Mouse (Mus musculus) embryonic facial prominence, embryonic 15.5 days (tissue): ENCODE measurements around the gene 4930595D18Rik. TPM values are rescaled to one million over a fixed set of nuclear protein-coding genes. Genes with fewer than 3 reads are reported as not detected.

Source experiments
- polyA plus RNA-seq: library from polyadenylated mRNA; unstranded; fragments of >200 nt; fragmentation: Nextera tagmentation; extraction: Ambion mirVana; gene quantifications from 2 replicates; pipeline ENCODE4 v1.2.1, GENCODE M21; 2015

The 4930595D18Rik gene
- polyA plus RNA-seq, 1 experiment from 2014 or later, result not detected

Other genes with a start within 250 kb of the 4930595D18Rik start
- 16.6 and 17.6 TPM in 2 replicates for gene Ankrd9, start 205.5 kb downstream of the 4930595D18Rik start, polyA plus RNA-seq
- 13.0 and 14.3 TPM in 2 replicates for gene Rcor1, start 145.1 kb downstream of the 4930595D18Rik start, polyA plus RNA-seq
- 10.6 and 12.1 TPM in 2 replicates for gene Traf3, start 18.1 kb downstream of the 4930595D18Rik start, polyA plus RNA-seq
- 0.59 and 1.0 TPM in 2 replicates for gene Amn, start 86.6 kb upstream of the 4930595D18Rik start, polyA plus RNA-seq
- 33.2 and 36.1 TPM in 2 replicates for gene Cdc42bpb, start 193.2 kb upstream of the 4930595D18Rik start, polyA plus RNA-seq
- 3.7 and 5.0 TPM in 2 replicates for gene Lbhd2, start 222.3 kb upstream of the 4930595D18Rik start, polyA plus RNA-seq
- gene Exoc3l4, start 232.5 kb upstream of the 4930595D18Rik start, polyA plus RNA-seq, result 10.6 and 11.1 TPM in 2 replicates